Mouse (Mus musculus) erythroid progenitor cell, adult 5-6 weeks (primary cell): ENCODE data around the gene Lama4. TPM values are rescaled to one million over a fixed set of nuclear protein-coding genes. Genes with fewer than 3 reads are reported as not detected.

ENCODE experiments used
- ATAC-seq: replicated peaks from 2 replicates; pipeline ENCODE4 v1.8.0; 2016; ENCODE audit warnings: moderate number of reproducible peaks, mild to moderate bottlenecking, moderate TSS enrichment, inconsistent platforms; ENCODE audit not compliant: poor library complexity, low FRiP score, severe bottlenecking
- total RNA-seq, 2 experiments: library from RNA; stranded (forward) in 1 of 2; stranded (reverse) in 1 of 2; fragments of 150-400 nt in 1 of 2; fragments of 186-747, 209-891 nt in 1 of 2; gene quantifications; 2 replicates each; pipeline versions ENCODE4 v1.2.3 to v1.2.4; 2015 to 2017; ENCODE audit warnings: low replicate concordance in 2 of 2

The Lama4 gene
- total RNA-seq (2015; ENCODE audit: low replicate concordance): 7.1 TPM in 1 of 2 replicates, not detected in the other
- 0.13 TPM in 1 of 2 replicates, not detected in the other for total RNA-seq (2017; ENCODE audit: low replicate concordance)

GRCm38 (mm10) chr10:38965075-38965781 is at the start of gene Lama4:
Lama4 (plus strand) TSS chr10:38965515.
- no peak for ATAC-seq

GRCm38 (mm10) chr10:38916027-38916617 is 49.2 kb upstream of the Lama4 start:
- ATAC-seq: no peak

- ATAC-seq: no peak
Measured at GRCm38 (mm10) chr10:38928940-38929697, 36.2 kb upstream of the Lama4 start.

- ATAC-seq: no peak
Measured at GRCm38 (mm10) chr10:38944701-38945100, 20.6 kb upstream of the Lama4 start.

DNA sequence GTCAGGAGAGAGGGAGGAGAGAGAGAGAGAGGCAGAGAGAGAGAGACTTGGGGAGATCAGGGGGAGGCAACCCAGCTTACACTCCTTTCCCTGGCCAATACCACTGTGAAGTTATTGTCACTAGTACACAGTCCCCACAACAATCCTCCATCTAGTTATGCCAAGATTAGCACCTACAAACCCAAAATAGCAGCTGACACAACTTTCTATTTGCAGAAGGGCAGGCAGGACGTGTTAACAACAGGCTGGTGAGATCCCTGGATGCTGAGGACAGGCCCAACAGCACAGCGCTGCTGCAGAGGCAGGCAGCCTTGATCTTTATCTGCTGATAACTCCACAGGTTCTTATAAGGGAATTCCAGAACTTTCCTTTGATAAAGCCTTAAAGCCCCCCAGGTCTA is 3.4 kb upstream of the Lama4 start:
- ATAC-seq: no peak

DNA sequence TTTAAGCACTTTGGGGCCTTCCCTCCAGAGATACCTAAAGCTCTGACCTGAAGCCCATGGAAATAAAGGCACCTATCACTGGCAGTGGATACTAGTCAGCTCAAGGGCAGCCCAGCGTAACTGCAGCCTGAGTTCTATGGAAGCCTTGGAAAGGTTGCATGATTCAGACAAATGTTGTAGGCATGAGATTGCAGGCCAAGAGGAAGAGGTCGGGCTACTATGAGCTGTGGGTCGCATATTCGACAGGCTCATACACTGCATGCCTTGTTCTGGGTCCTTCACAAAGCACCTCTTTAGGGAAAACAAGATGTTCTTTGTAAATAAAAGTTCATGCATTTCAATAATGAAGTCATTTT is 618 bp upstream of the Lama4 start:
- no peak for ATAC-seq

DNA sequence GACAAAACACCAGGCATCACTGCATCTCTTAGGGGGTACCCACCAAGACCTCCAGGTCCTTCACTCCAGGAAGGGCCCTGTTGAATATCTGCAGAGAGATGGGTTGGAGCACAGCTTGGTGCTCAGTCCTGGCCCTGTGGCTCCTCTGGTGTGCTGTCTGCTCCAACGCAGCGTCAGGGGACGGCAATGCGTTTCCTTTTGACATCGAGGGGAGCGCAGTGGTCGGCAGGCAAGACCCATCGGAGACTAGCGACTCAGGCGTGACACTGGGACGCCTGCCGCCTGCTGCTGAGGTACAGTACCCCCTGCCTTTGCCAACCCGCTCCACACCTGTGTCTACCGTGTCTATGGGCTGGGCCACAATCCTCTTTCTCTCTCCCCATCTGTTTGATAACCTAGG is 542 bp downstream of the Lama4 start:
- no peak for ATAC-seq

- no peak for ATAC-seq
Measured at GRCm38 (mm10) chr10:38966646-38967045, 1.3 kb downstream of the Lama4 start.

GRCm38 (mm10) chr10:38968326-38969072 is 3.2 kb downstream of the Lama4 start:
- ATAC-seq: no peak

- ATAC-seq: no peak
Measured at GRCm38 (mm10) chr10:38969543-38969942, 4.2 kb downstream of the Lama4 start.

DNA sequence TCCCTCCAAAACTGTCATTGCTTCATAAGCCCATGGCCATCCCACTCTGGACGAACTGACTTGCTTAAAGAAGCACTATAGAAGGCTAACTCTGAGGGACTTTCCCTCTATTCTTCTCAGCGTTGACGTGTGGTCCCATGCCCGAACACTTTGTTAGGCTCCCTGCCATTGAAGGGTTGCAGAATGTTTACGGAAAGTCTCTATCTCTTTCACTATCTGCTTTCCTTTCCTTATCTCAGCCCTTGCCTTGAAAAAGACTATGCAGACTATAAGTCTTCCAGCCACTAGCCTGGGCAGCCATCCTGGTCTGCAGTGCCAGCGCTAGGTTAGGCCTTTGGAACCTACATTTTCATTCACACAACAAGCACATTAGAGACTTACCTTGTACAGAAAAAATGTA is 4.7 kb downstream of the Lama4 start:
- ATAC-seq: no peak

- no peak for ATAC-seq
Measured at GRCm38 (mm10) chr10:38972221-38972946, 7.1 kb downstream of the Lama4 start.

DNA sequence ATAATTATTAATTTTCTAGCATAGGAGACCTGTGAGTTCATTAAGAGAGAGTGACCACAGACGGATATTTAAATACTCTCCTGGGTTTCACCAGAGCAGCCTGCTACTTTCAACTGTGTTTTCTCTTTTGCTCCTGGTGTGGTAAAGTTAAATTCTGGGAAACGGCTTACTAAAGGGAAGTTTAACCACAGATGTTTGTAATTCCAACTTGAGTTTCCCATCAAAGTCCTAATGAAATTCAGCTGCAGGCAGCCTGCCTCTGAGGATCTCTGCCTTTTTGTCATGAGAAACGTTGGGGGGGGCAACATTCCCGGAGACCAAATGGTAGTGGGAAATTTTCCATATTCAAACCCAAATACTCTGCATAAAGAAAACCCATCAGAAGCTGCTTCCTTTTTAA is 7.7 kb downstream of the Lama4 start:
- no peak for ATAC-seq

- ATAC-seq: no peak
Measured at GRCm38 (mm10) chr10:38978195-38978594, 12.9 kb downstream of the Lama4 start.

- no peak for ATAC-seq
Measured at GRCm38 (mm10) chr10:38979699-38980098, 14.4 kb downstream of the Lama4 start.

GRCm38 (mm10) chr10:38980980-38981379 is 15.7 kb downstream of the Lama4 start:
- no peak for ATAC-seq

DNA sequence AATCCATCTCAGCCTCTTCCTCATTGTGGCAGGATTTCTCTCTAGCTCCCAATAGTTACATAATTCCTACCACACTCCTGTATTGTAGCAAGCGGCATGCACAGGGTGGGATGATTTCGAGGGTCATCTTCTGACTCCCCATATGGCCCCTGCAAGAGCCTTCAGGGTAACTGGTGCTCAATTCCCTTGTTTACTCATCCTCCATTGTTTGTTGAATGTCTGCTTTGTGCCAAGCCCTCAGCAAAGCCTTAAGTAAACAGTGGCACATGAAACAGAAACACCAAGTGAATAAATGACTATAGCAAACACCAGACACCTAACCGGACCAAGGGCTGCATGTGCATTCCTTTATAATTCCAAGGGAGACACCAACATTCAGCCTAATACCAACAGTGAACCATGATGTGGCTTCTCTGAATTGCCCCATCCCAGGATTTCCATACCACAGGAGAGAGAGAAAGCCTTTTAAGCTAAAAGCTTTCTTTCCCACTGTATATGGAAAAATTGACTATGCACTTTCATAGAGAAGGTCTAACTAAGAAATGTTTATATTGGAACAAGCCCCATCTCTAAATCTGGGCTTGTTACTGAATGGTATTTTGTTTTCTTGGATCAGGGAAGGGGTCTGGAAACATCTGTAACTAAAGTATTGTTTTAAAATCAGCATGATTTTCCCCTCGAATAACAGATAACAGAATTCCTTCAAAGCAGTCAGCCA is 19.2 kb downstream of the Lama4 start:
- ATAC-seq: no peak

DNA sequence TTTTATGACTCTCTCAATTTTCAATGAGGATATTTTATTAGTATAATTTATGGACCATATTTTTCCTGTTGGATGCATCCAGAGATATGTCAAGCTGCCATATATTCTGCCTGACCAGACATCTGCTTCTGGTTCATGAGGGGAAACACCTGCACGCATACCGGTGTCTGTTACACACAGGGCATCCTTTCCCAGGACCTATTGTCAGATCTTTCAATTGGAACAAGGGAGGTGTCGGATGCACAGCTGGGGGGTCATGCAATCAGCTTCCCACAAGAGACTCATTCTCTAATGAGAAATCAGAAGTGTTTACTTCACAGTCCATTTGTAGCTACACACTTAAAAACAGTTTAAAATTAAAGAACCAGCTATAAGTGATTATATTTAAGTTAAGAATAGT is 20.7 kb downstream of the Lama4 start:
- no peak for ATAC-seq

DNA sequence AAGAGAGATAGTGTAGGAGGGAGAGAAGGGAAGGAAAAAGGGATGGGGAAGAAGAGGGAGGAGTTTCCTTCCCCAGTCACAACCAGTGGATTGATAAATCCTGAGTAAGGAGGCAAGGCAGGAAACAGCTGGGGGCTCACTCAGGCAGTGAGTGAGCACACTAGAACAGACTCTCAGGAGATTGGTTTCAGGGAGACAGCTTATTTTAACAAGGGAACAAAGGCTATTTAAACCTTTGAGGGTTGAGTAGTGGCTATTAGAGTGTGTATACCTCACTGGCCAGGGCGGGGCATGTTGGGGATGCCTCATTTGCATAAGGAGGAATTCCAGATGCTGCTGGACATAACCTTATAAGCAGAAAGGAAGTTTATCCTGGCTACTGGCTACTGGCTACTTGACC is 27.5 kb downstream of the Lama4 start:
- no peak for ATAC-seq
